Mouse (Mus musculus) liver, postnatal 0 days (tissue): ENCODE measurements around the gene Erbb4.

Experiments used
- CTCF ChIP-seq: sonication (generic); IDR thresholded peaks from 2 replicates; pipeline ENCODE4 v1.5.1; 2016; ENCODE audit warnings: antibody characterized with exemption, low read depth
- EP300 ChIP-seq: IDR thresholded peaks from 2 replicates; pipeline ENCODE4 v1.6.1; 2016; ENCODE audit warnings: antibody characterized with exemption, low read depth, mild to moderate bottlenecking

DNA sequence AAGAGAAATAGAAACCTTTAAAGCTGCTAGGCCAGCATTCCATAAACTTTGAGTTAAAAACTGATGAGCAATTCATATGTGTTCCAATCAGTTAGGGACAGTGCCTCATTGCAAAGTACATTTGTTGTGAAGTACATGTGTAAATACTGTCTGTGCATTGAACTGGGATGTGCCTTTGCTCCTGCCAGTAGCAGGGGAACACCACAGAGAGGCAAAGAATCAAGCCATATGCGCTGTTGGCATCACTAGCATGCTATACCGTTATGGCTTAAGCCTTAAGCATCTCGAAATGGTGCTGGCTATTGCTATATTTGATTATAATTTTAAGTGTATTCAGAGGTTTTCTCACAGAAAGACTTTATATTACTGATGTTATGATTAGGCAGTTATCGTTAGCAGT is 58.9 kb downstream of the Erbb4 start:
- TF ChIP-seq CTCF (no peak), EP300 (no peak)
